Mouse (Mus musculus) cortical plate, adult 2 months (tissue): ENCODE data around the gene Apaf1. TPM values are rescaled to one million over a fixed set of nuclear protein-coding genes. Genes with fewer than 3 reads are reported as not detected.

ENCODE experiments used
- H3K27ac ChIP-seq: fragments of 200-500 bp; 2 replicates; pipeline ENCODE4 v1.5.1; 2012; ENCODE audit warnings: low read length, control low read depth, inconsistent platforms; ENCODE audit not compliant: insufficient read depth
- H3K4me1 ChIP-seq: fragments of 200-500 bp; 2 replicates; pipeline ENCODE4 v1.6.1; 2011; ENCODE audit warnings: low read length; ENCODE audit not compliant: control insufficient read depth, insufficient read depth
- H3K4me3 ChIP-seq: fragments of 200-500 bp; 2 replicates; pipeline ENCODE4 v1.5.1; 2011; ENCODE audit warnings: mild to moderate bottlenecking, low read length, control low read depth; ENCODE audit not compliant: insufficient read depth
- CTCF ChIP-seq: fragments of 200-500 bp; IDR thresholded peaks from 2 replicates; pipeline ENCODE4 v1.5.1; 2011; ENCODE audit warnings: mild to moderate bottlenecking, control low read depth, low read length; ENCODE audit not compliant: insufficient read depth; ENCODE audit errors: extremely low read depth
- POLR2A ChIP-seq: fragments of 200-500 bp; IDR thresholded peaks from 2 replicates; pipeline ENCODE4 v1.6.1; 2011; ENCODE audit warnings: mild to moderate bottlenecking, low read length, control low read depth; ENCODE audit not compliant: insufficient read depth; ENCODE audit errors: extremely low read depth
- polyA plus RNA-seq: library from polyadenylated mRNA; depleted of rRNA; stranded (reverse); fragments of >200 nt; gene quantifications from 2 replicates; pipeline ENCODE4 v1.2.3, GENCODE M21; 2012

The Apaf1 gene
- polyA plus RNA-seq, 1 experiment, result 9.3 TPM

DNA sequence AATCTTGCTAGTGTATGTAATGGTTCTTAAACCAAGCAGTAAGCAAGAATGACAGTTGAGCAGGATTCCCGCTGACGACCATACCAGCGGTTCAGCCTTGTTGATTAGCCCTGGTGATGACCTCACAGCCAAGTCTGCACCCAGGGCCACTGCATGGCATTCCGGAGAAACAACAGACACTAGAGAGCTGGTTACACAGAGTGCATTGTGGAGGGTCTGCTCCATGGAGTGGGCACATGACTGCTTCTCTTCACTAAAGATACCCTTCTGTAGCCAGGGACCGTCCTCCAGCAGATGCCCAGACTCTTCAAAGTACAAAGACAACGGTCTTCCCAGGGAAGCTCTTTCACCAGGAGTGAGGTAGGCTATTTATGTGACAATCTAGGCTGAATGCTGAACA lies 90.3 kb downstream of the Apaf1 start:
- H3K4me1 ChIP-seq, result no peaks in the 10 kb centered on the region; the same call in 1 of the 2 replicates
- H3K27ac ChIP-seq, result no peak overlapping the region
- no peak overlapping the region for H3K4me3 ChIP-seq
- TF ChIP-seq POLR2A (no peak), CTCF (no peak)

DNA sequence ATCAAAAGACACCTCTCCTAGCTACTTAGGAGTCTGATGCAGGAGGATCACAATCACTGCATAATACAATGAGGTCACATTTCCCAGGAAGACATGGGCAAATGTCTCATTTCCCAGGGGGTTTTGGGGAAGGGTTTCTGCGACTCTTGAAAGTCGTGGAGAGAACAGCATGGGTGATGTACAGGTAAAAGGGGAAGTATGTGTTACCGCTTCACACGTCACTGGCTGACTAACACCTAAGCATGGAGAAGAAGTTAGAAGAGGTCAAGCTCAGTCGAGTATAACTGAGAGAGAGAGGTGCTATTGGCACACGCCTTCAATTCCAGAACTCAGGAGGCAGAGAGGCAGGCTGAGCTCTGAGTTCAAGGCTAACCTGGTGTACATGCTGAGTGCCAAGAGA lies 92.2 kb downstream of the Apaf1 start:
- H3K4me1 ChIP-seq, result no peaks in the 10 kb centered on the region; the same call in 1 of the 2 replicates
- no peak overlapping the region for H3K4me3 ChIP-seq
- no peak overlapping the region for H3K27ac ChIP-seq
- TF ChIP-seq POLR2A, result no peak
- TF ChIP-seq CTCF, result no peak

DNA sequence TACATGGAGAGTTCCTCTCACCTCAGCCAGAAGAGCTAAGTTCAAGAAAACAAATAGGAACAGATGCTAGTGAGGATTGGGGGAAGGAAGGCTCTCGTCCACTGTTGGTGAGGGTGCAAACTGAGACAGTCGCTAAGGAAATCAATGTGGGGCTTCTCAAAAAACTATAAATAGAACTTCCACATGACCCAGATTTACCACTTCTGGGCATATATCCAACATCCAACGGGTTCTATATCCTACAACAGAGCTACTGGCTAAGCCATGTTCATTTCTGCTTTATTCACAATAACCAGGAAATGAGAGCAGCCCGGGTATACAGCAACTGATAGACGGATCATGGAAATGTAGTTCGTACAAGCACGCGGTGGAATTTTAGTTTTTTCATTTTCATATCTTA lies 99.5 kb downstream of the Apaf1 start:
- Histone ChIP-seq H3K4me1 (peaks cover 2% of the 10 kb centered on the region), H3K27ac (no peak overlapping the region), H3K4me3 (no peak overlapping the region)
- TF ChIP-seq CTCF (no peak), POLR2A (no peak)

DNA sequence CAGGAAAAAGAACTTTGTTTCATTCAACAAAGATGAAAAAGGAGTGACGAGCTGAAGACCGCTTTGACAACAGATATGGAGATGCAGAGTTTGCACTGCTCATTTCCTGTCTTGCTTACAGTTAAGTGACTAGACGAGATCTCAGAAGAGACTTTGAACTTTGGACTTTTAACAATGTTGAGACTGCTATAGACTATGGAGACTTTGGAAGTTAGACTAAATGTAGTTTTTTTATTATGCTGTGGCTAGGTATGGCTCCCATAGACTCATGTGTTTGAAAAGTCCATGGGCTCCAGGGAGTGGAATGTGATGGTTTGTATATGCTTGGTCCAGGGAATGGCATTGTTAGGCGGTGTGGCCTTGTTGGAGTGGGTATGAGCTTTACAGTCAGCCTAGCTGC lies 100.8 kb downstream of the Apaf1 start:
- no peak overlapping the region for H3K27ac ChIP-seq
- peaks cover 2% of the 10 kb centered on the region for H3K4me1 ChIP-seq
- no peak overlapping the region for H3K4me3 ChIP-seq
- TF ChIP-seq CTCF, result no peak
- no peak for TF ChIP-seq POLR2A

DNA sequence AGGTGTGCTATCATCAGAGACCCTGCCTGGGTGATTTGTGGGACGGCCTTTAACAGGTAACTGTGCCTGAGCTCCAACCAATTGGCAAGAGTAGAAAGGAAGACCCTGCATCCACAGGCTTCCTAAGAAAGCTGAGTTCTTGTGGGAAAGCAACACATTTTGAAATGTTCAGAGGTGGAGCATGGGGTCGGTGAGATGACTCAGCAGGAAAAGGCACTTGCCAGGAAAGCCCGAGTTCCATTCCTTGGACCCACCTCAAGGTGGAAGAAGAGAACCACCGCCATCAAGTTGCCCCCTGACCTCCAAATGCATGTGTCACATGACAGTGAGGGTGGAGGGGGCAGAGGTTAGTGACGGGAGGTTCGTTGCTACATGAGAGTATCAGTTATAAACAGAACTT lies 108.1 kb downstream of the Apaf1 start:
- Histone ChIP-seq H3K4me1 (peaks cover 4% of the 10 kb centered on the region), H3K27ac (no peak overlapping the region), H3K4me3 (no peak overlapping the region)
- TF ChIP-seq POLR2A (no peak), CTCF (no peak)

DNA sequence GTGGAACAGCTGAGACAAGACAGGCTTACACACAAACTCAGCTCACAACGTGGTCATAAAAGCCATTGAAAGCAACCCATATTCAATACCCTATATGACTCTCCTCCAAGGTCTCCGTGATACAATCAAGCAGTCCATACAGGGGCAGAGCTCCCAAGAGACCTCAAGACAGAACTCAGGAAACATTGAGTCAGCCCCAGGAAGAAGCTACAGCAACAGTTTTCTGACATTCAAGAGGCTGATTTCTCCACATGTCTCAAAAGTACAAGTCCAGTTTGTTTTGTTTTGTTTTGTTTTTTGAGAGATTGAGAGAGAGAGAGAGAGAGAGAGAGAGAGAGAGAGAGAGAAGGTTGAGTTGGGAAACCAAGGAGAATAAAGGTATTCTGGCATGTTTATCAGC lies 108.5 kb downstream of the Apaf1 start:
- no peak for TF ChIP-seq CTCF
- TF ChIP-seq POLR2A, result no peak
- Histone ChIP-seq H3K27ac (no peak overlapping the region), H3K4me3 (no peak overlapping the region), H3K4me1 (0 out of 2 replicates have a peak, but pooled peaks cover 2% of the 10 kb centered on the region)

DNA sequence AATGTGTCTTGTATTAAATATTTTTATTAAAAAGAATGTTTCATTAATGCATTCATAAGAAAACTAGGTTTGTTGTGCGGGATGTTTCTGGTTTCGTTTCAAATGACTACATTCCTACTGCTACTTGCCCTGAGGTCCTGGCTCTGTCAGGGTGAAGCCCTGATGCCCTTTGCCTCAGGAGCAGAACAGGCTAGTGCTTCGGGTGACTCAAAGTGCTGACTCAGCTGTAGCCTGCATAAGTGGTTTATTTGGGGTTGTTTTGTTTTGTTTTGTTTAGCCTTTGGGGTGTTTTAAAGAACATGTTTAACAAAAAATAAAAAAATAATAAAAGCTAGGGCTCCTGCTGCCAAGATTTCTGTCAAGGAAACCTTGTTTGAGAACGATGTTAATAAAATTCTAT lies 112.0 kb downstream of the Apaf1 start:
- no peak overlapping the region for H3K27ac ChIP-seq
- TF ChIP-seq CTCF, result no peak
- no peak for TF ChIP-seq POLR2A
- H3K4me1 ChIP-seq, result peaks cover 18% of the 10 kb centered on the region
- no peak overlapping the region for H3K4me3 ChIP-seq

DNA sequence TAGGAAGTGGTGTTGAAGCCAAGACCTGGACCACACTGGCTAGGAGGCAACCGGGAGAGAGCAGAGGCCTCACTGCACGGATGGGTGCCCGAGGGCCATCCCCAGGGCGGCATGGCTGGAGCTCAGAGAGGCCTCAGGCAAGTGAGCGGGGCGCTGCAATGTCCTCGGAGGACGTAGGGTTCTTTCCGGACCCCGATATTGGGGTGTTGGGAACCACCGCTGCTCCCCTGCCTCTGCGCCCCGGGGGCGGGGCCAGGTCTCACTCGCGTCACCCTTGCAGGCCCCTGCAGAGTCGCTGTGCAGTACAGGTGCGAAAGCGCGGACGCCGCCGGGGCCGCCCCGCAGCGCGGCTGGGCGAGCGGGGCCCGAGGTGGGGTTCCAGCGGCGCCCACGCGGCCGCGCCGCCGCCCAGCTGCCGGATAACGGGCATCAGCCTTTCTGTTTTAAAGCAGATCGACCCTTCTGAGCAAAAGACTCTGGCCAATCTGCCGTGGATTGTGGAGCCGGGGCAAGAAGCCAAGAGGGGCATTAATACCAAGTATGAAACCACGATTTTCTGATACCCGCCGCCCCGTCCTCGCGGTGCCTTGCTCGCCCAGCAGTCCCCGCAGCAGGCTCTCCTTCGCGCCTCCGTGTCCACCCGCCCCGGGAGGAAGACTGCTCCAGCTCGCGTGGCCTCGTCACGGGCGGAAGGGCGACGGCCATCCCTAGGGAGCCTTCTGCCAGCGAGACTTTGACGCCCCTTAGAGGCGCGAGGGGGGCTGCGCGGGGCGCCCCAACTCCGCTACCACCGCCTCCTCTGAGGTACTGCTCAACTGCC lies 113.0 kb downstream of the Apaf1 start:
- TF ChIP-seq CTCF (no peak), POLR2A (no peak)
- H3K4me3 ChIP-seq, result no peak overlapping the region
- H3K4me1 ChIP-seq, result peaks cover 26% of the 10 kb centered on the region
- peak overlapping the region; percentile 58 for H3K27ac ChIP-seq

DNA sequence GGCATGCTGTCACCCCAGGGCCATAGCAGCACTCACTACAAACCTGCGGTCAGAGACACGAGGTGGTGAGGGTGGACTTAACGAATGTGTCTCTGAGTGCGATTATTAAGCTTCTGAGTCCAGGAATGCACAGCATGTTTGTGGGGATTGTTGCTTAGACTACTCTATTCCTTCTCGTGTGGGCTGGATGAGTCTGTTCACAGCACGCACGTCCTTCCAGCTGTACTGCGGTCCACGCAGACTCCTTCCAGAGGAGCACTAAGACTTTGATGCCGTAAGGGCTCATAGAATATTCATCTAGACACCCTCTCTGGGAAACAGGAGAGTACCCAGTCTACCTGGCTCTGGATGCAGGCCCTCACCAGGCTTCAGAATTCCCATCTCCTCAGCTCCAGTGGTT lies 114.3 kb downstream of the Apaf1 start:
- Histone ChIP-seq H3K27ac (peak overlapping the region; percentile 55), H3K4me3 (no peak overlapping the region), H3K4me1 (peaks cover 26% of the 10 kb centered on the region)
- TF ChIP-seq CTCF (no peak), POLR2A (no peak)

DNA sequence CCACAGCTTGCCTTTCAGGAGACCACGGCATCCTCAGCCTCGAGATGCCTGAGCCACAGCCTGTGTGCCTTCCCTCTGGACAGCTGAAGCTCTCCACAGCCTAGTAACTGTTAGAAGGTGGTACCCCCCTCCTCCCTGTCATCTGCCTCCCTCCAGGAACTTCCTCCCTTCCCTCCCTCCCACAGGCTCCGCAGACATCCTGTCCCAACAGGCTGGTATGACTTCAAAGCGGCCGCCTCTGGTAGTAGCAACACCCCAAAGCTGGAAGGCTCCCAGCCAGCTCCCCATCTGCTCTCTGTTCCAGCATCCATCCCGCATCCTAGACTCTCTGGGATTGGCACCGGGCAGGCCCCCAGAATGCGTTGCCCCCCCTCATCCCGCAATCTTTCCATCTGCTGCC lies 115.7 kb downstream of the Apaf1 start:
- no peak for TF ChIP-seq POLR2A
- no peak for TF ChIP-seq CTCF
- H3K4me3 ChIP-seq, result no peak overlapping the region
- peaks cover 24% of the 10 kb centered on the region for H3K4me1 ChIP-seq
- peak overlapping the region; percentile 57 for H3K27ac ChIP-seq
